Mouse (Mus musculus) limb, embryonic 10.5 days (tissue): ENCODE results near the gene Brd3os. TPM values are rescaled to one million over a fixed set of nuclear protein-coding genes. Genes with fewer than 3 reads are reported as not detected.

ENCODE experiments used
- DNase-seq: peaks from one replicate; pipeline ENCODE4 v3.0.0-alpha.2; 2017; ENCODE audit warnings: low spot score
- H3K27ac ChIP-seq: fragments of 300-500 bp; sonication (generic); 2 replicates; pipeline ENCODE4 v1.5.1; 2016; ENCODE audit warnings: mild to moderate bottlenecking
- H3K27me3 ChIP-seq: fragments of 300-500 bp; sonication (generic); 2 replicates; pipeline ENCODE4 v1.6.1; 2016; ENCODE audit warnings: low read depth, mild to moderate bottlenecking; ENCODE audit not compliant: poor library complexity, severe bottlenecking
- H3K36me3 ChIP-seq: fragments of 300-500 bp; sonication (generic); 2 replicates; pipeline ENCODE4 v1.6.1; 2016; ENCODE audit warnings: mild to moderate bottlenecking, moderate library complexity
- H3K4me1 ChIP-seq: fragments of 300-500 bp; sonication (generic); 2 replicates; pipeline ENCODE4 v1.6.1; 2016
- H3K4me3 ChIP-seq: fragments of 300-500 bp; sonication (generic); 2 replicates; pipeline ENCODE4 v1.5.1; 2016; ENCODE audit warnings: mild to moderate bottlenecking, moderate library complexity
- H3K9me3 ChIP-seq: fragments of 300-500 bp; sonication (generic); replicated peaks from 2 replicates; pipeline ENCODE4 v1.6.1; 2016; ENCODE audit warnings: mild to moderate bottlenecking
- WGBS: fragments of 180-500 bp; shearing (Covaris S2); methylation state at CpG from one replicate; pipeline ENCODE4 v1.1.7; 2016; 5-methylcytosine and 5-hydroxymethylcytosine counted together
- polyA plus RNA-seq: library from polyadenylated mRNA; unstranded; fragments of >200 nt; fragmentation: Nextera tagmentation; extraction: Ambion mirVana; gene quantifications from 2 replicates; pipeline ENCODE4 v1.2.1, GENCODE M21; 2016

The Brd3os gene
- polyA plus RNA-seq, result 5.2 and 7.6 TPM in 2 replicates

DNA sequence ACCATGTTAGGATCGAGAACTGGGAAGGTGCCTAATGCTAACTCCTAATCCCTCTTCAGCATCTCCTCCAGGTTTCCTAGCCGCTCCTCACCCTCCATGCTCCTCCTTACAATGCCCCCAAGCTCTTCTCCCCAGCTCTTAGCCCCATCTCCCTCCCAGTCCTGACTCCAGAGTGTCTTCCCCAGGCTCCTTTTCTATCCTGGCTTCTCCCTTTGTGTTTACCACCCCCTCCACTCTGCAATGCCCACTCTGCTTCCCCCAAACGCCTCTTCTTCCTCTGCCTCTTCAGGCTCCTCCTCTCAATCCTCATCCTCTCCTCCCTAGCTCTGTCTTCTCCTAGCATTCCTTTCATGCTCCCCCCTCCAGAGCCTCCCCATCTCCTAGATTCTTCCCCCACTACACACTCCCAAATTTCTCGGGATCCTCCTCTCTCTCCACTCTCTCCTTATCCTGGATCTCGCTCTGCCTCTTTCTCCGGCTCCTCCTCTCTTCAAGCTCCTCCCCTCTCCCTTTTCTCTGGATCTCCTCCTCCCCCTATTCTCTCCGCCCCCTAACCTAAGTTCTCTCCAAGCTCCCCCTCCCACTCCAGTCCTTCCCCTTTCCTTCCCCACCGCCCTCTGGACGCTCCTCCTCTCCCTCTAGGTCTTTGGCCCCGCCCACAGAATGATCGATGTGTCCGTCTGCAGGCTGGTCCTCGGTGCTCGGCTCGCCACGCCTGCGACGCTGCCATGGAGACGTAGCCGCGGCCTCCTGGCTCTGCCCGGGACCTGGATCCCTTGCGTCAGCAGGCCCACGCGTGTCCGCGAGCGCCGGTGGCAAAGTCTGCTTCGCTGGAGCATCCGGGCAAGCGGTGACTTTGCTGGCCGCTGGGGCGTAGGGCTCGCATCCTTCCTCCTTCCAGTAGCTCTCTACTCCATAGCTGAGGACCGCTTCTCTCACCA lies at the start of gene Brd3os:
Gene Brd3os (plus strand): TSS at position 558 of the 941 bp plus-strand sequence.
- 2% methylated on average over 36 of the region's 36 CpGs for WGBS
- no peaks in the 10 kb centered on the region for H3K27me3 ChIP-seq
- H3K9me3 ChIP-seq, result no peaks in the 10 kb centered on the region
- H3K36me3 ChIP-seq, result peaks cover 28% of the 10 kb centered on the region
- peaks cover 28% of the 10 kb centered on the region for H3K4me1 ChIP-seq
- H3K27ac ChIP-seq, result peak within 1 kb of the TSS; percentile 81
- peak within 1 kb of the TSS; percentile 65 for H3K4me3 ChIP-seq
- peak; percentile 98 for DNase-seq

DNA sequence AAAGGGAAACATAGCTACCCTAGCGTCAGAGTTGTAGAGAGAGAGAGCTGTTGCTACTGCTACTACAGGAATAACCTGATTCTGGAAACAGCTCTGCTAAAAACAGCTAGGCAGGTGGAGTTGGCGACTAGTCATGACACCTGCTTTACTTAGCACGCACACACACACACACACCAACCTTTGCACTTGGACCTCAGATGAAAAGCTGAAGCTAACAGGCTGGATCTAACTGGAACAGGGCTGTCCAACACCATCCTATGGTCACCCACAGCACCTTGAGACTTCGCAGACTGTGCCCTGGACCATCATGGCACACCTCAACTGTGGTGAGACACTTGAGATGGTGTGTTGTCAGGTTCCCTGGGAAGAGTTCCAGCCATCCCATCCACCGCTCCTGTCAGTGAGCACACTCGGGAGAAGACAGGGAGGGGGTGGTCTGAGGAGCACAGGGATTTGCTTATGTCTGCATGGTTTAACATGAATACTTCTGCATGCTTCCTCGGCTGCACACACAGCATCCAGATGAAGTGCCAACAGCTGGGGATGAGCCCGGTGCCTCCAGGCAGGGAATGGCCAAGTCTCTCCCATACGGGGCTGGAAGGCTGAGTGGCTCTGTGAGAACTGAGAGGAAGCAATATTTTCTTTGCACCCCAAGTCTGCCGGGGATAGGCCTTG lies 47.8 kb upstream of the Brd3os start:
- DNase-seq, result no peak
- Histone ChIP-seq H3K4me1 (peaks cover 73% of the 10 kb centered on the region), H3K27me3 (no peaks in the 10 kb centered on the region), H3K4me3 (no peak overlapping the region), H3K27ac (no peak overlapping the region), H3K36me3 (peaks cover 7% of the 10 kb centered on the region), H3K9me3 (0 out of 2 replicates have a peak, but pooled peaks cover 3% of the 10 kb centered on the region)
- WGBS, result 84% methylated on average over 10 of the region's 10 CpGs

DNA sequence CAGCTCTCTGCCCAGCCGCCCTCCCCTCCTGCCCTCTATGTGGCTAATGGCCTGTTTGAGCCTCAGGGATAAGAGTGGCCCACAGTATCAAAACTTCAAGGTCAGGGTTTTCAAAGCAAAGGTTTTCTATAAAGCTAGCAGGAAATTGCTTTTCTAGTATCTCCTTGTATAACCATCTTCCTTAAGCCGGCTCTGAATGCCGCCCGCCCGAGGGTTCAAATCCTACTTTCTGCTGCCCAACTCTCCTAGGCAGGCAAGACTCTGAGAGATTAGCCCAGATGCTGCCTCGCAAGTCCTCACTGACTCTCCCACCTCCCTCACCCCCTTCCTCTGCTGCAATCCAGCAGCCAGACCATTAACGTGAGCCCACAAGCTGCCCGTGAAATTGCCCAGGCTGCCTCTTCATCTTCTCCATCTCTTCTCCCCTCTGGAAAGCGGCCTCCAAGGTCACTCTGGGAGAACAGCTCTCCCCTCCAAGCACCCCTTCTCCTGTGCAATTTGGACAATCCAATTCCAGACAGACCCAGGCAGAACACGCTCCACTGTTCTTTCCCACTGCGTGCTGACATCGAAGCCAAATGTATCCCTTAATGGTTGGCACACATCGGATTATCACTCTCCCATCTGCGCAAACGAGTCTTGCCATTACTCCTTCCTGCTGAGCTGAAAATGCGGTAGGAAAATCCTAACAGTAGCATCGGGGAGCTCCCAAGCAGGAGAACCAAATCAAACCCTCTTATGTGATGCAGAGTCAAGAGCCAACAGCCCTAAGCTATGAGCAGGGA lies 45.3 kb upstream of the Brd3os start:
- Histone ChIP-seq H3K9me3 (0 out of 2 replicates have a peak, but pooled peaks cover 3% of the 10 kb centered on the region), H3K4me1 (peaks cover 48% of the 10 kb centered on the region), H3K36me3 (peaks cover 17% of the 10 kb centered on the region), H3K4me3 (no peak overlapping the region), H3K27me3 (no peaks in the 10 kb centered on the region), H3K27ac (no peak overlapping the region)
- WGBS, result 63% methylated on average over 17 of the region's 17 CpGs
- DNase-seq, result no peak

DNA sequence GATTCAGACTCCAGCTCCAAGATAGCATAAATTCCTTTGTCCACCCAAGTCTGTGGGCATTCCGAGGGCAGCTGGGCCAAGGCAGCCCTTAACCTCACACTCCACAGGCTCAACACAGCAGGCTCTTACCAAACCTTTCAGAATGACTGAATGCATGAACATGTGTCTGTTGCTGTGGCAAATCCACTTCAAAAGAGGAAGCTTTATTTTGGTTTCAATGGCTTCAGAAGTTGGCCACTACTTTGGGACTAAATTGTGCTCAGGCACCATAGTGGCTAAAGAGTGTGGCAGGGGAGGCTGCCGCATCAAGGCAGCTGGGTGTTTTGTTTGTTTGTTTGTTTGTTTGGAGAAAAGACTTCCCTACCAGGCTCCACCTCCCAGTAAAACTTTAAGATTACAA lies 42.0 kb upstream of the Brd3os start:
- Histone ChIP-seq H3K9me3 (0 out of 2 replicates have a peak, but pooled peaks cover 3% of the 10 kb centered on the region), H3K4me3 (no peak overlapping the region), H3K27ac (no peak overlapping the region), H3K4me1 (peaks cover 38% of the 10 kb centered on the region), H3K27me3 (no peaks in the 10 kb centered on the region), H3K36me3 (peaks cover 17% of the 10 kb centered on the region)
- no peak for DNase-seq
- WGBS, result 95% methylated on average over 2 of the region's 2 CpGs

DNA sequence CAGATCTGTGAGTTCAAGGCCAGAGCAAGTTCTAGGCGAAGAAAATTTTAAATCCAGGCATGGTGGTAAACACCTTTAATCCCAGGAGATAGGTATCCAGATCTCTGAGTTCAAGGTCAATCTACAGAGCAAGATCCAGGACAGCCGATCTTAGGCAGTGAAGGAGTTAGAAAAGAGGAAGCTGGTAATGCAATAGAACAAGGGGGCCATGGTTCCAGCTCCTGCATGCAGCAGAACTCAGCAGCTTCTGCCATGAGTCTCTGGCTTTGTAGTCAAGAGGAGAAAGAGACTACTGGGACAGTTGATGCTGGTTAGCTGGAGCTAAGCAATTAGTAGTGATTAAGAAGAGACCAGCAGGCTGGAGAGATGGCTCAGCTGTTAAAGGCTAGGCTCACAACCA lies 40.6 kb upstream of the Brd3os start:
- peaks cover 17% of the 10 kb centered on the region for H3K36me3 ChIP-seq
- H3K27me3 ChIP-seq, result no peaks in the 10 kb centered on the region

DNA sequence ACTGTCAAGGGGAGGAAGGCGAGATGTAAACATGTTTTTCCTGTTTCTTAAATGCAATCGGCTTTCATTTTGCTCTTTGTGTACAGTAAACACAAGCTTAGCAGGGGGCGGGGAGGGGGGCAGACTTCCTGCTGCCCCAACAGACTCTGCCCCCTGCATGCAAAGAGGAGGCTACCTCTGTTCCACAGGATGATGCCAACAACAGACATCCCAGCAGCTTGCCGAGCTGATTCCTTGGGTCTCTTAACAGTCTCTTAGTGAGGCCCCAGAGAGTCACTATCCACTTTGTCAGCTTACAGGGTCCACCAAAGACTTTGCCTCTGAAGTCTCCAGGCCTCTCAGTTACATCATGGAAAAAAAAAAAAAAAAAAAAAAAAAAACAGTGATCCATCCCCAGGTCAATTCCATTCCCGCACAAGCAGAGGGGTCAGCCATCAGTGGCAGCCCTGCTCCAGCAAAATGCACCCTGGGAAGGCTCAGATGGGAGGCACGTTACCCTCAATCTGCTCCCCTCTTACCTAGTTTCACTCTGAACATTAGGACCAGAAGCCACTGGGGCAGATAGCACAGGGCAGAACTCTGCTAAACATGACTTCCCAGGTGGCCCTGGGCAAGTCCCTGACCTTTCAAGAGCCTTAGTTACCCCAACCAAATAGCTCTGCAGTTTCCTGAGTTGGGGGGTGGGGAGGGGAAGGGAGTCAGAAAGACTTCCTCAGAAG lies 37.6 kb upstream of the Brd3os start:
- 64% methylated on average over 6 of the region's 6 CpGs for WGBS
- no peak overlapping the region for H3K4me3 ChIP-seq
- H3K4me1 ChIP-seq, result peaks cover 46% of the 10 kb centered on the region
- H3K36me3 ChIP-seq, result peaks cover 8% of the 10 kb centered on the region
- no peak for DNase-seq
- H3K27ac ChIP-seq, result peak overlapping the region; percentile 70
- no peaks in the 10 kb centered on the region for H3K9me3 ChIP-seq
- H3K27me3 ChIP-seq, result no peaks in the 10 kb centered on the region

More for the DNA sequence above, 40.6 kb upstream of the Brd3os start:
- H3K4me1 ChIP-seq, result peaks cover 36% of the 10 kb centered on the region
- WGBS, result 94% methylated on average over 2 of the region's 2 CpGs
- H3K9me3 ChIP-seq, result 0 out of 2 replicates have a peak, but pooled peaks cover 3% of the 10 kb centered on the region
- no peak for DNase-seq
- H3K27ac ChIP-seq, result no peak overlapping the region
- no peak overlapping the region for H3K4me3 ChIP-seq

DNA sequence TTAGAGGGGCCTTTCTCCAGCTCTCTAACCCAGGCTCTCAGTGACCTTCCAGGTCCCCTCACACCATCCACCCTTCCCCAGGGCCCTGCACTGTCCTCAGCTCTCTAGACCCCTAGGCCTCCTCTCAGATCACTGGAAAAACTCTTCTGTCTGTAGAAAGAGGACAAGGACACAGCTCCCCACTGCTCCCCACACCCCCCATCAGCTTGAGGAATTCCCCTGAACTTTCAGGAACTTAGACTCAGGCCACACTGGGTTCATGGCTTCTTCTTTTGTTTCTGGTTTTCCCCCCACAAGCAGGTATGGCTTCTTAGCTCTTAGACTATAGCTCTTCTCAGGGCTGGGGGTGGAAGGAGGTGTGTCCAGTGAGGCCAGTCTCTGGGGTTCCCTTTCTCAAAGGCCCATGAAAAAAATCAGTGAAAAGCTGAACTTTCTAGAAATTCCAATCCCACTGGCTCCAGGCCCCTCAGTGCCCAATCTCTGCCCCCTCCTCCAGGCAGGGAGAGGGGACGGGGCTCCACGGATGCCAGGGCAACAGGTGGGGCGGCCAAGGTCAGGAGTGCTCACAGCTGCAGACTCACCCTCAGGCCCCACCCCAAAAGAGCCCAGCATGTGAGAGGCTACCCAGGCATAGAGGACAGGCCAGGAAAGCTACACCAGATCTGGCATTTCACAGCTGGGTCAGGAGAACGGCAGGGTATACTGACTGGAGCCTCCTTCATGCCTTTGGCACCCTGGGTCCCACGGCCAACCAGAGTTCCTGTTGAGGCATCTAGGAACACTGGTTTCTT lies 36.8 kb upstream of the Brd3os start:
- peaks cover under 1% of the 10 kb centered on the region; the same call in 1 of the 2 replicates for H3K36me3 ChIP-seq
- H3K27ac ChIP-seq, result peak overlapping the region; percentile 70
- H3K4me1 ChIP-seq, result peaks cover 50% of the 10 kb centered on the region
- H3K4me3 ChIP-seq, result no peak overlapping the region
- DNase-seq, result no peak
- H3K9me3 ChIP-seq, result no peaks in the 10 kb centered on the region
- WGBS, result 55% methylated on average over 5 of the region's 5 CpGs
- H3K27me3 ChIP-seq, result no peaks in the 10 kb centered on the region

DNA sequence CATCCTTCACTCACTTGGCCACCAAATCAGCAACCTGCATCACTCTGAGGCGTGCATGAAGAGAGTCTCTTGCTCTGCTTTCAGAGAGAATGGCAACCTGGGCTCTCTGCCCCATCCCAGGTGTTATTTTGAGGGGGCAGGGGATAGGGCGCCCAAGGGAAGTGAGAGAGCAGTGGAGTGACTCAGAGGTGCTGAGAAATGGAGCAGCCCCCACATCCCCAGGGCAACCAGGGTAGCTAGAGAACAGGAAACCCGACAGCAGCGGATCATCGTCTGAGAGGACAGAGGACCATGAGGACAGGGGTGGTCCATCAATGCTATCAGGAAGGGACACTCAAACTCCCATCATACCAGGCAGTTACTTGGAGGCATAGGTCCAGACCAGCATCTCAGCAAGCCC lies 35.2 kb upstream of the Brd3os start:
- Histone ChIP-seq H3K4me3 (no peak overlapping the region), H3K4me1 (peaks cover 65% of the 10 kb centered on the region), H3K36me3 (no peaks in the 10 kb centered on the region), H3K27ac (no peak overlapping the region), H3K27me3 (no peaks in the 10 kb centered on the region), H3K9me3 (no peaks in the 10 kb centered on the region)
- DNase-seq, result no peak
- 89% methylated on average over 5 of the region's 5 CpGs for WGBS

DNA sequence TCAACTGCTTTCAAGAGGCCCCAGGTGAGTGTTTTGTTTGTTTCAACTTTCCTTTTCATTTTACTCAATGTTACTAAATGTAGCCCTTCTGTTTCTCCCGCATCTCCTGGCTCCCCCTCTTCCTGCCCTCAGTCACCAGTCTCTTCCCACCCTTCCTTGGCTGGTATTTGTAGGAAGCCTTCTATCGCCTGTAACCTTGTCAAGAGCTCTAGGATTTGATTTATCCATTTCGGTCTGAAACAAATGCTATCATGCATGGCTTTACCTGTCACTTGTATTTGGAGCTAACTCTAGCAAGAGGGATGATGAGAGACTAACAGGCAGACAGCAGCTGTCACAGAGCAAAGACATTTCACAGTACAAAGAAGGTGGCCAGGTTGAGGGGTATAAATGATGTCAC lies 33.9 kb upstream of the Brd3os start:
- Histone ChIP-seq H3K27ac (no peak overlapping the region), H3K36me3 (no peaks in the 10 kb centered on the region), H3K4me1 (peaks cover 78% of the 10 kb centered on the region), H3K27me3 (no peaks in the 10 kb centered on the region), H3K4me3 (no peak overlapping the region), H3K9me3 (no peaks in the 10 kb centered on the region)
- DNase-seq, result no peak
- WGBS, result 79% methylated on average over 3 of the region's 3 CpGs

DNA sequence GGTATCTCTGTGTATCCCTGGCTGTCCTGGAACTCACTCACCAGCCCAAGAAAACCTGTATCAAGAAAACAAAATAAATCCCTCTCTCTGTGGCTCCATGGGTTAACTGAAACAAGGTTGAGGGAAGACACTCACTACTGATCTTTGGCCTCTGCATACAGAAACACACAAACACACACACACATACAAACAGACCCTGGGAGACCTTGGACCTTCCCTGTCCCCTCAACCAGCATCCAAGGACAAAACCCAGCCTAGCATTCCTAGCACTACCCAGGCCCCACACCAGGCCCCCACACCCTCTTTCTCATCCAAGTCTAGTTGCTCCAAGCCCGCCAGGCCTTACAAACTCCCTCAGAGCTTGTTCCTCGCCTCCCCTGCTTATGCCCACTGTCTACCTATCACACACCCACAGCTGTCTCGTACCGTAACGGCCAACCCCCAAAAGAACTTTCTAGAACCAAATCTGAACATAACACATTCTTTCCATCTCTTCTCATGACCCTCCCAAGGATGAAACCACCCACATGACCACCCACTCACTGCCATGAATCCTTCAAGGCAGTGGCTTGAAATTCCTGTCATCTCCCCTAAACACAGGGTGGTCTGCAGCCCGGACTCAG lies 31.5 kb upstream of the Brd3os start:
- DNase-seq, result no peak
- no peak overlapping the region for H3K4me3 ChIP-seq
- 91% methylated on average over 6 of the region's 6 CpGs for WGBS
- peaks cover 85% of the 10 kb centered on the region for H3K4me1 ChIP-seq
- H3K27ac ChIP-seq, result peak overlapping the region; percentile 80
- H3K9me3 ChIP-seq, result no peaks in the 10 kb centered on the region
- H3K27me3 ChIP-seq, result no peaks in the 10 kb centered on the region
- H3K36me3 ChIP-seq, result no peaks in the 10 kb centered on the region

DNA sequence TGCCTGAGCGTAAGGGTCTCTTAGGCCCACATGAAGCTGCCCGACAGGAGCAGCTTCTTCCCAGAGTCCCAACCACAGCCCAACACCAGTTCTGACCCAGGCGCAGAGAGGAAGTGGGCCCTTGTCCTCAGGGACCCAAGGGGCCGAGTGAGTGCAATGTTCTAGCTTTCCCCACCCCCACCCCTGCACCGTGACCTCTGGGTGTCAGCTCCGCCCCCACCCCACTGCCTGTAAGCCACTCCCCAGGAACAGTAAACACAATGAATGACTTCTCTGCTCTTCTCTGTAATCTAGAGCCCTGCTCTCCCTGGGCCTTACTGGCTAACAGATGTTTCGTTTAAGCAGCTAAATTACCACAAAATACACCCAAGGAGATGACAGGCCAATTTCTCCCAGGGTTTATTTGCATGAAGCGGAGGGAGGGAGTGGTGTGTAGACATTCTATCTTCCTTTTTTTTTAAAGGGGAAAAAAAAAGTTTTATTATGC lies 30.4 kb upstream of the Brd3os start:
- Histone ChIP-seq H3K4me3 (peak overlapping the region; percentile 32), H3K9me3 (no peaks in the 10 kb centered on the region), H3K27ac (peak overlapping the region; percentile 80), H3K27me3 (no peaks in the 10 kb centered on the region), H3K36me3 (no peaks in the 10 kb centered on the region), H3K4me1 (peaks cover 89% of the 10 kb centered on the region)
- 11% methylated on average over 8 of the region's 8 CpGs for WGBS
- DNase-seq, result peak; percentile 67
